Mouse (Mus musculus) cerebellum, postnatal 25 days (tissue): ENCODE data around the gene Dnajc2.
"Not testable (repeated sequence)": the region's sequence is repeated elsewhere in the genome, so short reads cannot be mapped to it uniquely, and the experiment has no call there.

ENCODE experiments used
- DNase-seq, 2 experiments: peaks; one replicate each; pipeline ENCODE4 v3.0.0; 2021; ENCODE audit warnings: mixed read lengths in 2 of 2

Gene Dnajc2

DNA sequence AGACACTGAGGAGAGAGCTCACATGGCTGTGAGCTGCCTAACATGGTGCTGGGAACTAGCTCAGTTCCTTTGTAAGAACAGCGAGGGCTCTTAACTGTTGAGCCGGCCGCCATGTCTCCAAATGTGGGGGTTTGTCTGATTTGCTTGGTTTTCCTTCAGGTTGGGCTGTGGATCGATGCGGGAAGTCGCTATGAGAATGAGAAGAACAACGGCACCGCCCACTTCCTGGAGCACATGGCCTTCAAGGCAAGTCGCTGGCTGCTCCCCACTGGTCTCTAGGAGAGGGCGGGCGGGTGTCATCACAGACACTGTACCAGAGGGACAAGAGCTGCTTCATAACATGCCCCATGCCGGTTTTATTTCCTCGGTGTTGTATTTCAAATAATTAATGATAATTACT is 45.2 kb downstream of the Dnajc2 start:
- DNase-seq, result no peak

DNA sequence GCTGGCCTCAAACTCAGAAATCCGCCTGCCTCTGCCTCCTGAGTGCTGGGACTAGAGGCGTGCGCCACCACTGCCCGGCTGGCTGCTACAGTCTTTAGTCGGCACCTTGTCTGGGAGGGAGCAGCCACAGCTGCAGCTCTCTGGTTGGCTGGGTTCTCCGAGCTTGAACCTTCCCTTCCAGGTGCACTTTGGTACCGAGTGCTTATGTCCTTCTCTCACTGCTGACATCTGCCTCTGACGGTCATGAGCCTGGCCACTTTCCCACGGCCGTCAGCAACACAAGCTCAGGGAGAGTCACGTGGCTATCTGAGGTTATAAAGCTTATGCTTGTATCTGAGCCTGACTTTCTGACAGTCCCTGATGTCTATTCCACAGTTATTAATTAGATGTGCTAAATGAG is 45.9 kb downstream of the Dnajc2 start:
- no peak for DNase-seq

GRCm38 (mm10) chr5:21737620-21738019 is 47.4 kb downstream of the Dnajc2 start:
- no peak for DNase-seq

DNA sequence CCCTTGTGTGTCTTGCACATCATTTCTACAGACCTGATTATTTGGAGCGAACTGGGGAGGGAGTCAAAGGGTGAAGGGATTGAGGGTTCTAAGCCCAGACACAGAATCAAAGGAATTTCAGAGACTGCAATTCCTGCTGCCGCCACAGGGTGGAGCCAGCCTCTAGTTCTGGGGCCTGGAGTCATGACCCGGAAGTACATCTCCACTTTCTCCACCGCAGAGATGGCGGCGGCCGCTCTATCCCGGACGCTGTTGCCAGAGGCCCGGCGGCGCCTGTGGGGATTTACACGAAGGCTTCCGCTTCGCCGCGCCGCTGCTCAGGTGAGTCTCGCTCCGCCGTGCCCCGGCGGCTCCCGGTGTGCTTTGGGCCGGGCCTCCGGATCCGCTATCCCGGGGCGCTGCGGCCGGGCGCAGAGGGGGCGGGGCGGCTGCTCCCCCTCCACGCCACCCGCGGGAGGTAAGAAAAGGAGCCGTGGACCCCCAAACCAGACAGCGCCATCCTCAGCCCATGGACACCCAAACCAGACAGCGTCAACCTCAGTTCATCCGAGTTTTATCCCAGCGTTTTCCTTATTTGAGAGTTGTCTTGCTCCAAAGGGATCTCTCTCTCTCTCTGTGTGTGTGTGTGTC is 48.0 kb downstream of the Dnajc2 start, which contains the start of gene Pmpcb:
Gene Pmpcb, plus strand, starts transcription at position 186 of the 630 bp plus-strand sequence.
- peak; percentile 92 to 93 for DNase-seq

DNA sequence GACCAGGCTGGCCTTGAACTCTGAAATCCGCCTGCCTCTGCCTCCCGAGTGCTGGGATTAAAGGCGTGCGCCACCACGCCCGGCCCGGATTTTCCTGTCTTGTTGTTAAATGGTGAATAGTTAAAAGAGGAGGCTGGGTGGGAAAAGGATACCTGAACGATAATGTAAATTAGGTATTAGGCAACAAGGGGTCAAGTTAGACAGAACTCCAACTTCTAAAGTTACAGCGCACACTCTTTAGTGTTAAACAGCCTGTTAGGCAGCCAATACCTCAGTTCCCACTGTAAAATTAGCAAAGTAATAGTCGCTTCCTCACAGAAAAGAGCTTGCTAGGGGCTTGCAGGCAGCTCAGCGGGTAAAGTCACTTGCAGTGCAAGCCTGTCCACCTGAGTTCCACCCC is 49.0 kb downstream of the Dnajc2 start:
- no peak for DNase-seq

DNA sequence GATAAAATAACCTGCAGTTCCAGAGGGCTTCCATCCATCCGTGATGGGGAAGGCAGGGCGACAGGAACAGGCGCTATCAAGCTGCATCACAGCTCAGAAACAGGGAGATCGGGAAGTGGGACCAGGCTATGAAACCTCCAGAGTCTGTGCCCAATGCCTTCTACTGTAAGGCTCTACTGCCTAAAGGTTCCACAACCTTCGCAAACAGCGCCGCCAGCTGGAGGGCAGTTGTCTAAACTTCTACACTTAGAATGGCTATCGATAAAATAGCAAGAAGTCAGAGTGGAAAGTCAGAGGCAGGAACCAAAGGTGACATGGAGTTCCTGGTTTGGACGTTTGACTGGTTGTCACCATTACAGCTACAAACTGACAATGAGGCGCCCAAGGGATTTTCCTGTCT is 49.5 kb downstream of the Dnajc2 start:
- peak; percentile 46 to 83 for DNase-seq

GRCm38 (mm10) chr5:21735100-21735499 is 50.0 kb downstream of the Dnajc2 start:
- DNase-seq, result peak in 1 of 2 experiments; percentile 27

DNA sequence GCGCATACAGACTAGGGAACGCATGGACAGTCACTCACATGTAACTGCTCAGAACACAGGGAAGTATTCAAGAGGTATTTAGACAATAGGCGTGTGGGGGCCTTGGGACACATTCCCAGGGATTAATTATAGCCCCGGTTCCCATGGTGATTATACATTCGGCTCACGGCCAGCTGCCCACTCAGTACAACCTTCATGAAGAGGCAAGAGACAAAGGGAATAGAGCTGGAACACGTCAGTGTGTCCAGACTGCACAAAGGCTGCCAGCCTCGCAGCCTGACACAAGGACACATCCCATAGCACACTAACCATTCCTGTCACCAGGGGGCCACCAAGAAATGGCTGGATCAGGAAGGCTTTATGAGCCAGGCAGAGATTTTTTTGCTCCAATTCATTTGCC is 52.1 kb downstream of the Dnajc2 start:
- peak; percentile 51 to 61 for DNase-seq

DNA sequence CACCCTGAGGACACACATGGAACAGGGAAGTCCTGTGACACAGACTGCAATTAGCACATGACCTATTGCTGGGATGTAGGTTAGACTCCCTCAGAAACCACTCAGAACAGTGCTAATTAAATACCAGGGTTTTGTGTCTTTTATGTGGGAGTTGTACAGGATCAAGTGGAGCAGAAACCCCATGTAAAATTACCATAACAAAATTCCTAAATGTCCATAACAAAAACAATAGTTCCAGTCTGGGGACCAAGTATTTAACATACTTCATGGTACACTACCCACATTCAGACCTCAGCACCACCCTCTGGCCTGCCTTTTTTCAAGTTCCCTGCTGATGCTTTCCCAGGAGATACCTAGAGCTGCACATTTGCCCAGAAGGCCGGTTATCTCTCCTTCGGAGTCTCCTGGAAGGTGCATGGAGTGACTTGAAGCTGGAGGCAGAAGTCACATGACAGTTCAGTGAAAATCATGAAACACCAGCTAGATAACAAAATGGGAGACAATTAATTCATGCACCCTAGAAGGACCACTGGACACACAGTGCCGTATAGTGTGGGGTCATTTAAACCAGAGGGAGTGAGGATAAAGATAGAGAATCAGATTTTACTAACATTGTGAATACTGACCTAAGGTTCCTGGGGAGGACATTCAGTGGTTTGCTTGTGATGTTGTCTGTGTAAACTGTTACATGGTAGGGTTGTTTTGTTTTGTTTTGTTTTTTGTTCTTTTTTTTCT is 52.7 kb downstream of the Dnajc2 start:
- no peak for DNase-seq

DNA sequence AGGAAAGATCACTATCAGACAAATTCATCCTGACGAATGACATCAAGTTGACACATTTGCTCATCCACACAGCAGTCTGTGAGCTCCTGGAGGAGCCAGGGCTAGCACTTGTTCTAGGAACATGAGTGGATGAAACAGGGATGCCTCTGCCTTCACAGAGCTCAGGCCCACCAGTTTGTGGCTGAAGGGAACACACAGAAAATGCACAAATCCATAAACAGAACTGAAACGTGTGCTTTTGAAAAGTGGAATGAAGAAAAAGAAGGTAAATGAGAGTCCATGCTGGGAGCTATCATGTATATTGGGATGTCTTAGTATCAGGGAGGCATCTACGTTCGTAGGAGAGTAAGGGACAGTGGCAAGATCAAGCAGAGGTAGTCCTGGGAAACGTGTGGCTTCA is 55.9 kb downstream of the Dnajc2 start:
- no peak for DNase-seq

- DNase-seq, result no peak
Measured at GRCm38 (mm10) chr5:21724872-21725271, 60.2 kb downstream of the Dnajc2 start.

DNA sequence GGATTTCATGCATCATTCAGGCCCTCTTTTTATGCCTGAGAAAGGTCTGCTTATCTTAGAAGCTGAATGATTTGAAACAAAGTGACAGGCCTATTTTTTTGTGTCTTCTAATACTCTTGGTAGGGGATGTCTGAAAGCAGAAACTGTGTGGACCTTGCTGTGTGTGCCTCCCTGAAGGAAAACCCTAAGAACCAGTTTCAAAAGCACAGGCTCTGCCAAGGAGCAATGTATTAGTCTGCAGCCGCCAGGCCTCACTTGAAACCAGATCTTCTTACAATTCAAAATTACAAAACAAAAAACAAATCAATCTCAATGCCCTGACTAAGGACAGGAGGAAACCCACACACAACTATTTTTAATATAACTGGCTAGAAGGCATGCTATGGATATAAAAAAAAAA is 60.6 kb downstream of the Dnajc2 start:
- no peak for DNase-seq

- no peak for DNase-seq
Measured at GRCm38 (mm10) chr5:21719209-21719608, 65.8 kb downstream of the Dnajc2 start.

GRCm38 (mm10) chr5:21718546-21718945 is 66.5 kb downstream of the Dnajc2 start:
- no peak for DNase-seq

- DNase-seq, result no peak
Measured at GRCm38 (mm10) chr5:21717165-21717715, 67.8 kb downstream of the Dnajc2 start.

DNA sequence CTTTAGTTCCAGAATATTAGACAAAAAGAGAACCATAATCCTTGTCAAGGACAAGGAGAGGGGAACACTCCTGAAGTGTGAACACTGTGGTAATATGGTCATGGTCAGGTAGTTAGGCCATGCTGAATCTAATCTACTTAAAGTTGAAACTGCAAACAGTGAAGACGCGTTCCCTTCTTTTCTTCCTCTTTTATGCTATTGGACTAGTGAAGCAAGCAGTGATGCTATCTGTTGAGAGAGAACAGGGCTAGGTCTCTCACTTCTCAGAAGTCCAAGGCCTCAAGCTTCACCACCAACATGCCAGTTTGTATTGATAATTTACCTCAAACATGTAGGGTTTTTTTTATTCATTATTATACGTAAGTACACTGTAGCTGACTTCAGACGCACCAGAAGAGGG is 70.6 kb downstream of the Dnajc2 start:
- no peak for DNase-seq

- DNase-seq, result no peak
Measured at GRCm38 (mm10) chr5:21712127-21712715, 72.8 kb downstream of the Dnajc2 start.

DNA sequence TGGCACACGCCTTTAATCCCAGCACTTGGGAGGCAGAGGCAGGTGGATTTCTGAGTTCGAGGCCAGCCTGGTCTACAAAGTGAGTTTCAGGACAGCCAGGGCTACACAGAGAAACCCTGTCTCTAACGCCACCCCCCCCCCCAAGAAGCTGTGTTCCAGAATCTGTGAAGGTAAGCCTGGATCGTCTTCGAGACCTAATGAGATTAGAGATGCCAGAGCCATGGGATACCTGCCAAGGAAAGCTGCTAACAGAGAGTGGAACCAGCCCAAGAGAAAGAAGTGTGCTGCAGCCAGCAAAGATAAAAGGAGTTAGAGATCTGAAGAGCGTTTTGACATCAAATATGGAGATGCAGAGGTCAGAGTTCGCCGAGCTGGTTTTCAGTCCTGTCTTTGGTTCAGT is 77.0 kb downstream of the Dnajc2 start:
- DNase-seq, result not testable (repeated sequence)
